Mouse (Mus musculus): Measurements from ENCODE around the gene Col5a1.

GRCm38 (mm10) chr2:27905411-27905810, 19.2 kb downstream of the Col5a1 start:
- TF ChIP-seq CTCF (conservative IDR thresholded peaks at IDR 0.05; ENCODE audit: low read length) (no peak), POU5F1 (IDR thresholded peaks at IDR 0.05; ENCODE audit: borderline replicate concordance, low read length) (no peak)
